Mouse (Mus musculus) olfactory bulb, adult 2 months (tissue): ENCODE measurements around the gene Ninl.

Experiments
- CTCF ChIP-seq: fragments of 200-500 bp; IDR thresholded peaks from 2 replicates; pipeline ENCODE4 v1.5.1; 2012; ENCODE audit warnings: low read depth, mild to moderate bottlenecking, low read length, moderate library complexity; ENCODE audit not compliant: insufficient read depth
- POLR2A ChIP-seq: fragments of 200-500 bp; IDR thresholded peaks from 2 replicates; pipeline ENCODE4 v1.6.1; 2012; ENCODE audit warnings: mild to moderate bottlenecking, low read depth, low read length, moderate library complexity; ENCODE audit not compliant: insufficient read depth

DNA sequence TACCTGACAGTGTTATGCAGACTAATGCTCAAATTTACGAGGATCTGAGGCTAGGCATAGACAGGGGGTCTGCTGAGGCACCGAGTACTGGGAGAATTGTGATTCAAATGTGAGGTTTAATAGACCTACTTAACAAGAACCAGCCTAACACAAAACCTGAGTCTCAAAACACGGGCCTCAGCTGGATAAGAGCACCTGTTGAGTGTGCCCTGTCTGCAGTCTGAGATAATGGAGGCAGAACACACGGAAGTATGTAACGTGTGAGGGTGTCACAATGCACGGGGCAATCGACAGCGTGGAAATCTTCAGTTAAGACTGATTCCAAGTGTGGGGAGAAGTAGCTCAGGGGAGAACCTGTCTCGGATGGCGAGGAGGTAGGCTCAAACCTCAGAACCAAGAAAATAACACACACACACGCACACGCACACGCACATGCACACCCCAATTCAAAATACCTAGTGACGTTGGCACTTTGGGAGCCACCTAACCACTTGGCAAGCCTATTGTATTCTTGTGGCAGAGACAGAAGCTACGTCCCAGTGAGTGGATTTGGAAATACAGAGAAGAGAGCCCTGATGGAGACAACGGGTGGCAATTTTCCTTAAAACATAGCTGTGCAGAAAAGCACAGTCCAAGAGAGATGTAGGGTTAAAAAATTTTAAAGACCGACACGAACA lies 1.2 kb downstream of the Ninl start:
- TF ChIP-seq CTCF (no peak), POLR2A (no peak)
